Mouse (Mus musculus): Measurements from ENCODE around the gene Foxo6. TPM values are rescaled to one million over a fixed set of nuclear protein-coding genes. Genes with fewer than 3 reads are reported as not detected.

Gene Foxo6
- polyA plus RNA-seq (2014; fragmentation: Illumina TruSeq; extraction: RNeasy Lipid Tissue Mini Kit (QIAGEN cat#74804); ENCODE audit: low replicate concordance) = not detected

GRCm38 (mm10) chr4:120287290-120288111 is at the start of gene Foxo6:
Foxo6 (minus strand) TSS chr4:120287349.

Other genes starting within 250 kb of the Foxo6 start
- gene AL607142.1, start 222.4 kb downstream of the Foxo6 start, polyA plus RNA-seq (2014; fragmentation: Illumina TruSeq; extraction: RNeasy Lipid Tissue Mini Kit (QIAGEN cat#74804); ENCODE audit: low replicate concordance) = not detected
- 0.89 TPM for gene Edn2, start 126.1 kb downstream of the Foxo6 start, polyA plus RNA-seq (2014; fragmentation: Illumina TruSeq; extraction: RNeasy Lipid Tissue Mini Kit (QIAGEN cat#74804); ENCODE audit: low replicate concordance)
- 3.7 TPM for gene Scmh1, start 117.9 kb upstream of the Foxo6 start, polyA plus RNA-seq (2014; fragmentation: Illumina TruSeq; extraction: RNeasy Lipid Tissue Mini Kit (QIAGEN cat#74804); ENCODE audit: low replicate concordance)
- not detected for gene Slfnl1, start 244.9 kb upstream of the Foxo6 start, polyA plus RNA-seq (2014; fragmentation: Illumina TruSeq; extraction: RNeasy Lipid Tissue Mini Kit (QIAGEN cat#74804); ENCODE audit: low replicate concordance)

Data from small intestine, adult 10 weeks (tissue).